Mouse (Mus musculus) forebrain, embryonic 11.5 days (tissue): ENCODE results near the gene Szt2. TPM values are rescaled to one million over a fixed set of nuclear protein-coding genes. Genes with fewer than 3 reads are reported as not detected.

ENCODE experiments used
- ATAC-seq: fragments of 200-750 bp; cut with Nextera tagmentation; replicated peaks from 2 replicates; pipeline ENCODE4 v1.8.0; 2017; ENCODE audit warnings: moderate TSS enrichment; ENCODE audit not compliant: low FRiP score
- DNase-seq: peaks from one replicate; pipeline ENCODE4 v3.0.0-alpha.2; 2017; ENCODE audit warnings: low spot score
- H3K27ac ChIP-seq: fragments of 300-500 bp; sonication (generic); 2 replicates; pipeline ENCODE4 v1.5.1; 2014; ENCODE audit warnings: low read depth, low read length
- H3K27me3 ChIP-seq: fragments of 300-500 bp; sonication (generic); 2 replicates; pipeline ENCODE4 v1.6.1; 2014; ENCODE audit warnings: mild to moderate bottlenecking, low read length, mixed read lengths; ENCODE audit not compliant: control insufficient read depth, insufficient read depth
- H3K36me3 ChIP-seq: fragments of 300-500 bp; sonication (generic); 2 replicates; pipeline ENCODE4 v1.6.1; 2014; ENCODE audit warnings: mild to moderate bottlenecking, low read length, moderate library complexity, mixed read lengths; ENCODE audit not compliant: control insufficient read depth, insufficient read depth
- H3K4me1 ChIP-seq: fragments of 300-500 bp; sonication (generic); replicated peaks from 2 replicates; pipeline ENCODE4 v1.6.1; 2014; ENCODE audit warnings: low read length, mixed read lengths; ENCODE audit not compliant: control insufficient read depth, insufficient read depth
- H3K4me2 ChIP-seq: fragments of 300-500 bp; sonication (generic); 2 replicates; pipeline ENCODE4 v1.6.1; 2014; ENCODE audit warnings: low read depth, mild to moderate bottlenecking, low read length, moderate library complexity, mixed read lengths; ENCODE audit not compliant: severe bottlenecking
- H3K4me3 ChIP-seq: fragments of 300-500 bp; sonication (generic); 2 replicates; pipeline ENCODE4 v1.5.1; 2014; ENCODE audit warnings: low read depth, low read length
- H3K9ac ChIP-seq: fragments of 300-500 bp; sonication (generic); 2 replicates; pipeline ENCODE4 v1.6.1; 2014; ENCODE audit warnings: low read length
- H3K9me3 ChIP-seq: fragments of 300-500 bp; sonication (generic); 2 replicates; pipeline ENCODE4 v1.6.1; 2016; ENCODE audit warnings: low read length, mixed read lengths; ENCODE audit not compliant: control insufficient read depth
- WGBS: fragments of 180-500 bp; shearing (Covaris S2); extraction: QIAGEN DNeasy Blood & Tissue Kit; methylation state at CpG from one replicate; pipeline ENCODE4 v1.1.7; 2014; 5-methylcytosine and 5-hydroxymethylcytosine counted together
- polyA plus RNA-seq: library from polyadenylated mRNA; unstranded; fragments of >200 nt; fragmentation: Nextera tagmentation; extraction: Ambion mirVana; gene quantifications from 2 replicates; pipeline ENCODE4 v1.2.1, GENCODE M21; 2014

Gene Szt2
- polyA plus RNA-seq, 1 experiment from 2014 or later, result 18.3 TPM

GRCm38 (mm10) chr4:118358159-118358895, 50.7 kb downstream of the Szt2 start:
- Histone ChIP-seq H3K9me3 (no peaks in the 10 kb centered on the region), H3K4me2 (no peak overlapping the region), H3K9ac (no peak overlapping the region), H3K36me3 (peaks cover 4% of the 10 kb centered on the region; the same call in 1 of the 2 replicates), H3K27ac (no peak overlapping the region), H3K27me3 (no peaks in the 10 kb centered on the region), H3K4me1 (0 out of 2 replicates have a peak, but pooled peaks cover 4% of the 10 kb centered on the region), H3K4me3 (no peak overlapping the region)
- no peak for DNase-seq
- WGBS, result 90% methylated on average over 17 of the region's 17 CpGs
- ATAC-seq, result no peak

GRCm38 (mm10) chr4:118357504-118357903, 51.6 kb downstream of the Szt2 start:
- Histone ChIP-seq H3K4me1 (0 out of 2 replicates have a peak, but pooled peaks cover 4% of the 10 kb centered on the region), H3K9ac (no peak overlapping the region), H3K4me2 (no peak overlapping the region), H3K27ac (no peak overlapping the region), H3K4me3 (no peak overlapping the region), H3K36me3 (no peaks in the 10 kb centered on the region; the same call in 1 of the 2 replicates), H3K9me3 (no peaks in the 10 kb centered on the region), H3K27me3 (no peaks in the 10 kb centered on the region)
- 90% methylated on average over 8 of the region's 8 CpGs for WGBS
- ATAC-seq (no peak), DNase-seq (no peak)

GRCm38 (mm10) chr4:118356738-118357137, 52.3 kb downstream of the Szt2 start:
- H3K4me2 ChIP-seq, result no peak overlapping the region
- H3K4me3 ChIP-seq, result no peak overlapping the region
- no peak overlapping the region for H3K9ac ChIP-seq
- H3K4me1 ChIP-seq, result 0 out of 2 replicates have a peak, but pooled peaks cover 4% of the 10 kb centered on the region
- no peaks in the 10 kb centered on the region for H3K9me3 ChIP-seq
- ATAC-seq (no peak), DNase-seq (no peak)
- H3K36me3 ChIP-seq, result no peaks in the 10 kb centered on the region; the same call in 1 of the 2 replicates
- no peaks in the 10 kb centered on the region for H3K27me3 ChIP-seq
- 90% methylated on average over 6 of the region's 6 CpGs for WGBS
- H3K27ac ChIP-seq, result no peak overlapping the region

- no peaks in the 10 kb centered on the region for H3K27me3 ChIP-seq
- no peak overlapping the region for H3K4me3 ChIP-seq
- no peaks in the 10 kb centered on the region for H3K36me3 ChIP-seq
- H3K27ac ChIP-seq, result no peak overlapping the region
- 74% methylated on average over 3 of the region's 3 CpGs for WGBS
- DNase-seq (no peak), ATAC-seq (no peak)
- H3K9ac ChIP-seq, result no peak overlapping the region
- H3K9me3 ChIP-seq, result no peaks in the 10 kb centered on the region
- no peak overlapping the region for H3K4me2 ChIP-seq
- H3K4me1 ChIP-seq, result no peaks in the 10 kb centered on the region
These were observed 54.8 kb downstream of the Szt2 start for GRCm38 (mm10) chr4:118354289-118354688.

- no peak overlapping the region for H3K4me2 ChIP-seq
- H3K27me3 ChIP-seq, result no peaks in the 10 kb centered on the region
- 91% methylated on average over 6 of the region's 6 CpGs for WGBS
- no peak overlapping the region for H3K9ac ChIP-seq
- no peaks in the 10 kb centered on the region for H3K36me3 ChIP-seq
- no peak for DNase-seq
- H3K4me3 ChIP-seq, result no peak overlapping the region
- no peaks in the 10 kb centered on the region for H3K9me3 ChIP-seq
- no peak overlapping the region for H3K27ac ChIP-seq
- ATAC-seq, result no peak
- no peaks in the 10 kb centered on the region for H3K4me1 ChIP-seq
These were observed 55.4 kb downstream of the Szt2 start for GRCm38 (mm10) chr4:118353689-118354088.

GRCm38 (mm10) chr4:118351828-118352227, 57.2 kb downstream of the Szt2 start:
- H3K4me1 ChIP-seq, result no peaks in the 10 kb centered on the region
- ATAC-seq, result no peak
- WGBS, result 87% methylated on average over 3 of the region's 3 CpGs

GRCm38 (mm10) chr4:118350864-118351263, 58.2 kb downstream of the Szt2 start:
- WGBS, result 74% methylated on average over 2 of the region's 2 CpGs
- ATAC-seq (no peak), DNase-seq (no peak)
- H3K36me3 ChIP-seq, result no peaks in the 10 kb centered on the region
- H3K4me2 ChIP-seq, result no peak overlapping the region
- no peak overlapping the region for H3K4me3 ChIP-seq
- H3K9ac ChIP-seq, result no peak overlapping the region
- no peaks in the 10 kb centered on the region for H3K27me3 ChIP-seq
- no peaks in the 10 kb centered on the region for H3K4me1 ChIP-seq
- no peaks in the 10 kb centered on the region for H3K9me3 ChIP-seq
- no peak overlapping the region for H3K27ac ChIP-seq

More at GRCm38 (mm10) chr4:118351828-118352227, 57.2 kb downstream of the Szt2 start:
- Histone ChIP-seq H3K9me3 (no peaks in the 10 kb centered on the region), H3K9ac (no peak overlapping the region), H3K27me3 (no peaks in the 10 kb centered on the region), H3K36me3 (no peaks in the 10 kb centered on the region), H3K4me3 (no peak overlapping the region), H3K4me2 (no peak overlapping the region), H3K27ac (no peak overlapping the region)
- no peak for DNase-seq

GRCm38 (mm10) chr4:118347529-118348309, 61.4 kb downstream of the Szt2 start:
- H3K9ac ChIP-seq, result no peak overlapping the region
- H3K4me1 ChIP-seq, result no peaks in the 10 kb centered on the region
- no peak overlapping the region for H3K4me2 ChIP-seq
- no peaks in the 10 kb centered on the region for H3K27me3 ChIP-seq
- H3K27ac ChIP-seq, result no peak overlapping the region
- ATAC-seq, result no peak
- no peaks in the 10 kb centered on the region for H3K9me3 ChIP-seq
- H3K4me3 ChIP-seq, result no peak overlapping the region
- WGBS, result 74% methylated on average over 13 of the region's 13 CpGs
- no peak for DNase-seq
- H3K36me3 ChIP-seq, result no peaks in the 10 kb centered on the region
